Mouse (Mus musculus) layer of hippocampus, adult 9-10 months (tissue): ENCODE measurements around the gene Clec18a.
"Not testable (repeated sequence)": the region's sequence is repeated elsewhere in the genome, so short reads cannot be mapped to it uniquely, and the experiment has no call there.

Experiments used
- DNase-seq: peaks from one replicate; pipeline ENCODE4 v3.0.0; 2022; ENCODE audit warnings: low spot score

Clec18a gene

GRCm38 (mm10) chr8:111056158-111056663 is 36.0 kb downstream of the Clec18a start, which contains the start of gene Exosc6:
Gene Exosc6 (plus strand): TSS chr8:111056339.
- DNase-seq: peak; percentile 45

GRCm38 (mm10) chr8:111055661-111056060 is 36.6 kb downstream of the Clec18a start:
- DNase-seq: no peak

GRCm38 (mm10) chr8:111055031-111055634 is 37.1 kb downstream of the Clec18a start:
- no peak for DNase-seq

GRCm38 (mm10) chr8:111053827-111054518 is 38.3 kb downstream of the Clec18a start:
- DNase-seq: no peak

- DNase-seq: no peak
Measured at GRCm38 (mm10) chr8:111049106-111049505, 43.1 kb downstream of the Clec18a start.

- no peak for DNase-seq
Measured at GRCm38 (mm10) chr8:111048694-111049093, 43.5 kb downstream of the Clec18a start.

GRCm38 (mm10) chr8:111044003-111044734 is 48.1 kb downstream of the Clec18a start:
- DNase-seq: no peak

- DNase-seq: no peak
Measured at GRCm38 (mm10) chr8:111042546-111042945, 49.7 kb downstream of the Clec18a start.

GRCm38 (mm10) chr8:111036591-111036990 is 55.6 kb downstream of the Clec18a start:
- DNase-seq: no peak

GRCm38 (mm10) chr8:111034276-111034675 is 58.0 kb downstream of the Clec18a start:
- DNase-seq: no peak

- DNase-seq: peak; percentile 99
Measured at GRCm38 (mm10) chr8:111033482-111034215, 58.6 kb downstream of the Clec18a start.

GRCm38 (mm10) chr8:111032916-111033315 is 59.3 kb downstream of the Clec18a start, which contains the start of gene Aars:
Gene Aars (plus strand): TSS chr8:111033144.
- DNase-seq: no peak

- DNase-seq: no peak
Measured at GRCm38 (mm10) chr8:111031572-111031971, 60.7 kb downstream of the Clec18a start, which contains the start of gene Ddx19b. Gene Ddx19b (minus strand): TSS chr8:111031751.

- no peak for DNase-seq
Measured at GRCm38 (mm10) chr8:111030045-111030444, 62.2 kb downstream of the Clec18a start.

- no peak for DNase-seq
Measured at GRCm38 (mm10) chr8:111029589-111029988, 62.6 kb downstream of the Clec18a start.

GRCm38 (mm10) chr8:111027391-111027937 is 64.8 kb downstream of the Clec18a start:
- peak; percentile 58 for DNase-seq

GRCm38 (mm10) chr8:111026609-111027008 is 65.6 kb downstream of the Clec18a start:
- DNase-seq: not testable (repeated sequence)

- DNase-seq: not testable (repeated sequence)
Measured at GRCm38 (mm10) chr8:111010230-111010991, 81.8 kb downstream of the Clec18a start.
